Mouse (Mus musculus) thymus, adult 2 months (tissue): Measurements from ENCODE around the gene Col28a1.

Source experiments
- CTCF ChIP-seq: fragments of 200-500 bp; IDR thresholded peaks from 2 replicates; pipeline ENCODE4 v1.5.1; 2012; ENCODE audit warnings: mild to moderate bottlenecking, control low read depth, low read length, moderate library complexity, borderline replicate concordance; ENCODE audit not compliant: control insufficient read depth, poor library complexity, insufficient read depth; ENCODE audit errors: extremely low read depth
- POLR2A ChIP-seq: fragments of 200-500 bp; IDR thresholded peaks from 2 replicates; pipeline ENCODE4 v1.6.1; 2012; ENCODE audit warnings: mild to moderate bottlenecking, low read length, control low read depth, moderate library complexity; ENCODE audit not compliant: control insufficient read depth, poor library complexity, insufficient read depth; ENCODE audit errors: extremely low read depth

DNA sequence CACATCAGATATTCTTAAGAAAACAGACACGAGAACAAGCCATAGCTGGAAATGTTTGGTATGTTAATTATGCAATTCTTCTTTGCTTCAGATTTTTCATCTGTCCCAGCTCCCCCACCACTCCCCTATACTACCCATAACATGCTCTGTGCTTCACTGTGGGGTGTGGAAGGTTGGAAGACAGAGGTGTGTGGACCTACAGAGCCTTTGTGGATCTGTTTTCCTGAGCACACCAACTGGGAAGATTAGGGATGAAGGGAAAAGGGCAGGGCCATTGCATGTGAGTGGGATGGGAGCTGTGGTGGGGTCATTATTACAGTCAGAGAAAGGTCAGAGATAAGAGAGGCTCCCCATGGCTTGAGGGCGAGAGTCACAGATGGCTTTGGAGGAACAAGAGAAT lies 240.2 kb downstream of the Col28a1 start:
- TF ChIP-seq CTCF (no peak), POLR2A (no peak)
